Mouse (Mus musculus) lung, adult 2 months (tissue): ENCODE measurements at regions not wholly inside any gene's neighbourhood (a gene's known extent, or its start where the extent isn't known, plus 50 kb on each side); places are given as distances from the start of the nearest gene placed in this dataset.

ENCODE experiments used
- CTCF ChIP-seq: fragments of 200-500 bp; IDR thresholded peaks from 2 replicates; pipeline ENCODE4 v1.5.1; 2011; ENCODE audit warnings: mild to moderate bottlenecking, low read length, control low read depth; ENCODE audit not compliant: insufficient read depth
- POLR2A ChIP-seq: fragments of 200-500 bp; IDR thresholded peaks from 2 replicates; pipeline ENCODE4 v1.6.1; 2011; ENCODE audit warnings: low read depth, mild to moderate bottlenecking, control low read depth, low read length, borderline replicate concordance; ENCODE audit errors: extremely low read depth

- TF ChIP-seq CTCF, result no peak
- TF ChIP-seq POLR2A, result no peak
These were observed 142.9 kb upstream of the Plekha5 start for GRCm38 (mm10) chr6:140280817-140281475.
